8 mouse cellular contexts compared by ENCODE assay signal in genomic region chr1:86650272-86650671, GRCm38 (mm10). TPM values are rescaled to one million over a fixed set of nuclear protein-coding genes. Genes with fewer than 3 reads are reported as not detected.
A peak's percentile ranks its signal among the peaks of the same experiment; 100 is the strongest.
DNase-seq lines count a peak whose midpoint lies in the region; ATAC-seq and TF ChIP-seq lines count a peak whose summit lies in the region.

No protein-coding gene starts in this region.

- H3K4me1 ChIP-seq in hindbrain, postnatal 0 days (ENCODE audit: insufficient read depth, low read length): no peaks in the 10 kb centered on the region

- ATAC-seq in hindbrain, postnatal 0 days: 0 out of 2 replicates have a peak, but pooled peaks have one; percentile 38

- no peaks in the 10 kb centered on the region for H3K27me3 ChIP-seq in hindbrain, postnatal 0 days (ENCODE audit: insufficient read depth, low read length)

- H3K4me2 ChIP-seq in hindbrain, postnatal 0 days (ENCODE audit: low read depth, low read length): no peak overlapping the region

- H3K4me3 ChIP-seq in hindbrain, postnatal 0 days (ENCODE audit: low read length): no peak overlapping the region

- H3K36me3 ChIP-seq in hindbrain, postnatal 0 days (ENCODE audit: insufficient read depth, low read length): no peaks in the 10 kb centered on the region

- H3K9me3 ChIP-seq in hindbrain, postnatal 0 days (ENCODE audit: low read length): no peaks in the 10 kb centered on the region

- 14% methylated on average over 6 of the region's 6 CpGs for WGBS in hindbrain, postnatal 0 days

- TF ChIP-seq CTCF in hindbrain, postnatal 0 days (IDR thresholded peaks at IDR 0.05; ENCODE audit: low read depth): peak; percentile 93

- DNase-seq in heart, postnatal 14 days: peak; percentile 67 to 70
- no peak for DNase-seq in heart, postnatal 25 days (ENCODE audit: low spot score)
- DNase-seq in adrenal gland, adult (ENCODE audit: inconsistent age in 2 of 2, low spot score in 1 of 2): peak; percentile 52 to 85
- DNase-seq in cerebellum, postnatal 4 days (ENCODE audit: low spot score in 2 of 2): peak; percentile 64 to 68
- DNase-seq in hindbrain, postnatal 0 days (ENCODE audit: low spot score): peak; percentile 74
- DNase-seq in left cerebral cortex, postnatal 4 days: peak; percentile 66
- DNase-seq in natural killer cell, adult 2 months (ENCODE audit: low spot score in 2 of 2): peak; percentile 21 to 62
- peak; percentile 85 for DNase-seq in testis, postnatal 10 days (ENCODE audit: low spot score)

- H3K9ac ChIP-seq in hindbrain, postnatal 0 days (replicated peaks; ENCODE audit: low read length): no peak overlapping the region

- no peak overlapping the region for H3K27ac ChIP-seq in hindbrain, postnatal 0 days

- intact Hi-C loops in heart, postnatal 14 days (cut with DNase I): loop anchor here (1.0 to 5.0 kb wide), 2 partner anchors 392 to 537 kb away; no protein-coding TSS in a partner anchor
- intact Hi-C loops in heart, postnatal 25 days (cut with DNase I): loop anchor here (1.0 to 2.0 kb wide), 2 partner anchors 392 to 537 kb away; no protein-coding TSS in a partner anchor
- intact Hi-C loops in left cerebral cortex, postnatal 4 days (cut with DNase I): no loop called here

RNA-seq across cellular contexts. Expression of gene Nppc, which starts 20.1 kb away (rescaled TPM):
- under 1 TPM; 0.62 to 0.63 TPM for total RNA-seq in heart, postnatal 14 days (2021)
- under 1 TPM; 0.42 to 0.49 TPM for total RNA-seq in heart, postnatal 25 days (2021)
- total RNA-seq in hindbrain, postnatal 0 days (2014; rRNA removed): 13.5 and 14.6 TPM in 2 replicates
- 22.7 and 27.7 TPM in 2 replicates for polyA plus RNA-seq in hindbrain, postnatal 0 days (2015; fragmentation: Nextera tagmentation; extraction: Ambion mirVana)
- total RNA-seq in left cerebral cortex, postnatal 4 days (2021): 1 to 10 TPM; 7.3 to 7.6 TPM

RNA-seq across cellular contexts. Expression of gene Dis3l2, which starts 53.3 kb away (rescaled TPM):
- 10 to 100 TPM; 11.8 to 12.2 TPM for total RNA-seq in heart, postnatal 14 days (2021)
- total RNA-seq in heart, postnatal 25 days (2021): 10 to 100 TPM; 10.7 to 11.0 TPM
- 37.2 and 40.0 TPM in 2 replicates for total RNA-seq in hindbrain, postnatal 0 days (2014; rRNA removed)
- polyA plus RNA-seq in hindbrain, postnatal 0 days (2015; fragmentation: Nextera tagmentation; extraction: Ambion mirVana): 29.6 and 33.2 TPM in 2 replicates
- 10 to 100 TPM; 37.5 to 38.6 TPM for total RNA-seq in left cerebral cortex, postnatal 4 days (2021)
